Mouse (Mus musculus) ovary, postnatal 10 days (tissue): ENCODE data around the gene Dock7.

Source experiments
- DNase-seq: peaks from one replicate; pipeline ENCODE4 v3.0.0; 2022; ENCODE audit warnings: low spot score

Dock7 gene

DNA sequence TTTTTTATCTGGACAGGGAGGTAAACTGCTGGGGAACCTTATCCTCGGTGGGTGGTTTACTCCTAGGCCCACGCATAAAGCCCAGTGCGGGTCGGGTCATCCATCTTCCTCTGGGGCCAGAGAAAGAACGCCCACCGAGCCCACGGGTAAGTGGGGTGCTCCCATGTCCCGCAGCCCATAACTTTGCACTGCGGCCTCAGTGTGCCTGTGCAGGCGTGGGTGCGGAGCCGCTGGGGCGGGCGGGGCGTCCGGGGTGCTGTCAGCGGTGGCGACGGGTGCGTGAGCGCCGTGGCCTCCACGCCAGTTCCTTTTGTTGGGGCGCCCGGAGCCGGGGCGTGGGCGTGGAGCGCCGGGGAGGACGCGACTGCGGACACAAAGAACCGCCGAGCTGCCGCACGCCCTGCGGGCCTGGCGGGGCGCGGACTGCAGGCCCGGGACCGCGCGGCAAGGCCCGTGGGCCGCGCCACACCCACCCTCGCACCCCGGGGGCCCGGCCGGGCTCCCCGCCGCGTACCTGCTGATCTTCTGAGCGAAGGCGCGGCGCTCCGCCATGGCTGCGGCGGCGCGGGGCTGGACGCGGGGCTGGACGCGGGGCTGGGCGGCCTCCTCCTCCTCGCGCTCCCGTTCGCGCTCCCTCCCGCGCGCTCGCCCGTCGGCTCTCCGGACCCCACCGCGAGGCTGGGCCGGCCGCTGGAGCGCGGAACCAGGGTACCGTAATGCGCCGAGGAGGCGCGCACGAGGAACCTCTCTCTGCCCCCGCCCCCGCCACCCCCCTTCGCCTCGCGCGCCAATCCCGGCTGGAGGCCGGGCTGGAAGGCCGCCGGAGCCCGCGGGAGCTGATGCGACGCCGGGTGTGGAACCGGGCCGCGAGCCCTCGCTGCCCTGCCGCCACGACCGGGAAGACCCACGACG, at the start of gene Dock7:
Gene Dock7, minus strand, starts transcription at position 705 of the 912 bp plus-strand sequence.
- peak; percentile 83 for DNase-seq

DNA sequence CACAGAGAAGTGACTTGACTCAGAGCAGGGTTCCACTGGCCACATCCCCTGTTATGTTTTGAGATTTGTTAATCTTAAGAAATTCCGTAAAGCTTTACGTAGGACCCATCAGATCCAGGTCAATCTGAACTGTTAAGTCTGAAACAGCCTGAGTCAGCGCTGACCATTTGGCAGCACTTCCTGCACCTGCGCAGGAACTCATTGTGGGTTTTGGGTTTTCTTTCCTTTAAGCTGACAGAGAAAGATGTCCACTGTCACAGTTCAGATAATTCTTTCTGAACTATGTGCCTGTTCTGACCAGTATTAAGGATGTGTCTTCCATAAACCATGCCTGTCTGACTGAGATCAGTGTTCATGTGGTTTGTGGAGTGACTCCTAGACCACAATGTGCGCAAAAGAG, 48.2 kb upstream of the Dock7 start:
- DNase-seq, result no peak

DNA sequence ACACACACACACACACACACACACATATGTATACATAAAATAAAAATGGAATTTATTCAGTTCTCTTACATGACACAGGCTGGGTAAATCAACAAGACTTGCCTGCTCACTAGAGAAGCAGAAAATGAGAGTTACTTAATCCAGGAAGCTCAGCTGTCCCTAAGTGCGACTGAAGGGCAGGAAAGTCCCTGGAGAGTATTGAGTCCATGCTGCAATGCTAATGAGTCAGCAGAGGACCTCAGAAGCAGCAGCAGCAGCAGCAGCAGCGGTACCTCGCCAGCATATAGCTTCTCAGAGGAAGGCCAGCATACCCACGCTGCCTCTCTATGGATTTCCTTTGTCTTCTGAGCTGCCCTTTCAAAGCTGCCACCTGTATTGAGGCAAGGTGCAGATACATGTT, 42.8 kb upstream of the Dock7 start:
- DNase-seq, result no peak

DNA sequence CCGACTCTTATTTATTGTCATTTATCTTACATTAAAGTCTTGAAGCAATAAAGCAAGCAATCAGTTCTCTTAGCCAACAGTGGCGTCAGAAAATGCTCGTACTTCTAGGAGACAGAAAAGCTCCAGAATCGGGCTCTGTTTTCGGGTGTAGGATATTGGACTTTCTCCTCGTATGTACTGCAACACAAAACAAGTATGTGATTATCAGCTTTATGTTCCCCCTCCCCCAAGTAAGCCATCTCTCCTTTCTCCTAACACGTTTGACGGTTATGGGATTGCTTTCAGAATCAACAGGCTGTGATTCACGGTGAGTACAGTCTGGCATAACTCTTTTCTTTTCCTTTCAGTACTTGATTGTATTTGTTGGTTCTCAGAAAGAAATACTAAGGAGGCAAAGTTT, 42.3 kb upstream of the Dock7 start:
- no peak for DNase-seq

DNA sequence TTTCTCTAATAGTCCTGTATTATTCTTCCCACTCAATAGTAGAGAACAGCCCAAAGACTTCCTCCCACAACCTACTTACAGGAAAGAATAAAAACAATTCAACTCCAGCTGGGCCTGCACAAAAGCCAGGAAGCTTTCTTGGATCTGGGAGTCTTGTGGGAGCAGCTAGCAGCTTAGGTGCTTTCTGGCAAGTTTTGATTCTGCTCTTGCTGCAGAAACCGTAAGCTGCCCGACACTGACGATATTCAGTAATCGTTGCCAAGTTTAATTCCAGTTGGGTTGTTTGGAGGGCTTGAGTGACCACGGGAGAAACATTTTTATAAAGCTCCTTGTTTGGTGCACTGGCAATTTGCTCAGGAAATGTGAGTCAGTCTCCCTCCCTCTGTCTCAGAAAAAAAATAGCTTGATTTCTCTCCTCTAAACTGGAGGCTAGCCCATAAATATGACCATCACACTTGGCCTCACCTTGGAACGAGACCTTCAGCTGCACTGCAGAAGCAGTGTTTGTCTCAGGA, 40.8 kb upstream of the Dock7 start:
- DNase-seq, result no peak

DNA sequence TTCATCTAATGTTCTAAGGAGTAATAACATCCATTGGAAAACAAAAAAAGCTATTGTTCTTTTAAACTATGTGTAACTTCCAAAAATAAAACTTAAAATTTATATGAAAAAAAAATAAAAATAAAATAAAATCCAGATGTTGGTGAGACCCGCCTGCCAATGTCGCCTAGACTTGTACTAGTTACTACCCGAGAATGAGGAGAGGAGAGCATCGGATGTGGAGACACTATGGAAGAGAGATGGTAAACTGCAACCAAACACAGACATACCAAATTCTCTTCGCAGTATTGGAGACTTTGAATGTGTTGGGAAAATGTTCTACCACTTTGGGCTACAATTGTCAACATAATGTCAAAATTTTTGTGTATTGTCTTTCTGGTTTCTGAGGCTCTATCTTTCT, 40.2 kb upstream of the Dock7 start:
- no peak for DNase-seq

DNA sequence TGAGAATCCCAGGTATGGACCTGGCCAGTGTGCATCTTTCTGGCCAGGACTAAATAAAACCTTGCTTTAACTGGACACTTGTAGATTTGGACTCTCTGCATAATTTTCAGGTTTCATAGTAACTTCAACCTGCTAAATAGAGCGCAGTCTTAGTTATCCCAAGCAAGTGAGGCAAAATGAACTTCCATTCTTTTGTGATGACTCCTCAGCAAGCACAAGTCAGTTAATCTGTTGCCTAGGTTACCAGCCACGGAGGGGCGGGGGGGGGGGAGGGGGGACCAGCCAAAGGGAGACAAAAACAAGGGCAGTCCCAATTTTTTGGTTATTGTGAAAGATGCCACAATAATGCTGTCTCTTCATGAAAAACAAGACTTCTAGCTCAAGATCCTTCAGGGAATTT, 39.7 kb upstream of the Dock7 start:
- DNase-seq, result no peak

DNA sequence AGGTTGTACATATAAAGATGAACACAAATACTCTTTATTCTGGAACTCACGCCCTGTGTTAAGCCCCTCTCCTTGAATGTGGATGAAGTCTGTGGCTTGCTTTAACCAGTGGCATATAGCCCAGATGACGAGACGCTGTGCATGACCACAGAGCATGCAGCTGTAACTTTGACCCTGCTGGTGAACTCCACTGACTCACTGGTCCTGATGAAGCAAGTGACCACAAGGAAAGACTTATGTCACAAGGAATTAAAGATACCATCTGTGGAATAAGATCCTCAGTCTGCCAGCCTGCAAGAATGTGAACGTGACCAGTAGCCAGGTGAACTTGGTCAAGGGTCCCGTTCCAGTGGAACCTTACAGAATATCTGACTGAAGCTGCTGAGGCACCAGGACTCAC, 37.8 kb upstream of the Dock7 start:
- no peak for DNase-seq

DNA sequence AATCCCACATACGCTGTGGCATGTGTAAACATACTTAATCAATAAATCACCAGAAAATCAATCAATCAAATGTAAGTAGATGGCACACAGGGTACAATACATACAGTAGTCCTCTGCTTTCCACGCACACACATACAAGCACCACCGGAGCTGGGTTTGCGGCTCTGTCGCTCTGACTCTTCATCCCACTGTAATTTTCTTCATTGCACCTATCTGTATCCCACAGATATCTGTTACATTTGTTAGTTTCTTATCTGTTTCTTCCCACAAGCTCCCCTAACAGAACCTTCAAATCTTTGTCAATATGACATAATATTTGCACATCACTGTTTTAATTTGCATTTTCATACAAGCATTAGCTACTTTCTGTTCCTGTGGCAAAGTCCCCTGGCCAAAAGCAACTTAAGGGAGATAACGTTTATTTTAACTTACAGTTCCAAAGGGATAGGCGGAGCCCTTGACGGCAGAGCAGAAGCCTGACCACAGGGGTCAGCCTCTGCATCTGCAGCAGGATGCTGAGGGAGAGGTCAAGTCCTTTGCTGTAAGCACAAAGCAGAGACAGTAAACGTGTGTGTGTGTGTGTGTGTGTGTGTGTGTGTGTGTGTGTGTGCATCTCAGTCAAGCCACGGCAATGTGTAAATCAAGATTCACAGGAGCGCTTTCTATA, 36.1 kb upstream of the Dock7 start:
- no peak for DNase-seq

DNA sequence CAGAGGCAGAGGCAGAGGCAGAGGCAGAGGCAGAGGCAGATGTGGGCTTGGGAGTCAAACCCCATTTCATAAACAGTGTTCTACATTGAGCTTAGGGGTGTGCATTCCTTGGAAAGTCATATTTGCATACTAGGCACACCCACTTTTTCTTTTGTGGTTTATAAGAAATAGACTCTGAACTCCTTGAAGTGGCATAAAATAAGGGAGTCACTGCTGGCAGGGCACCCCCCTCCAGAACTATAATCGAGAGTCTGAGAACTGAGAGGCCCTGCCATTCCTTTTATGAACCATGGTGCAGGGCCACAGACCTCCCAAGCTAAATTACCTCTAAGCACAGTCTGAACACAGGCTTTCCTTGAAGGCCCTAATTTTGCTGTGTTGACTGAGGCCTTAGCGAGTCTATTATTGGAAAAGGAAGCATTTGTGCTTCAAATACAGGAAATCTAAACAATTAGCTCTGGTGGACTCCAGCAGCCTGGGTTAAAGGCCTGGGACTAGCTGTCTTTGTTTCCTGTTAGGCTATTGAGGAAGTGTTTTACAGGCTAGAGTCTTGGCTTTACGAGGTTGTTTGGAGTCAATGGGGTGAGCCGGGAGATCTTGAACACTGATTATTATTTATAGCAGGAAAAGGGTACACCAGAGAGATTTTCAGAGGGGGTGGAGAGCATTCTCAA, 31.3 kb upstream of the Dock7 start:
- no peak for DNase-seq

DNA sequence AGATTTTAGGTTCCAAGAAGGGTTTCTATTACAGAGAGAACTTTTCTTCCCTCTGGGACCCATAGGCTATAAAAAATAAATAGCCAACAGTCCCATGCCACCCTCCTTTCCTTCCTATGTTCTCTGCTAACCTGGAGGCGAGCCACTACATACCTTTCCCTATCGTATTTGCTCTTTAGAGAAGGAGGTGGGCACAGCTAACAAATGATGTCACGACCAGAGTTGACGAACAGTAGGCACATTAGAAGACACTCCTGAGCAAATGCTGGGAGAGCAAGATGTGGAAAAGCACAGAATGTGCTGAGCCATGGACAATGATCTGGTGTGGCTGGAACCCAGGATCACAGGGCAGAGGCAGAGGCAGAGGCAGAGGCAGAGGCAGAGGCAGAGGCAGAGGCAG, 30.7 kb upstream of the Dock7 start:
- DNase-seq, result no peak

DNA sequence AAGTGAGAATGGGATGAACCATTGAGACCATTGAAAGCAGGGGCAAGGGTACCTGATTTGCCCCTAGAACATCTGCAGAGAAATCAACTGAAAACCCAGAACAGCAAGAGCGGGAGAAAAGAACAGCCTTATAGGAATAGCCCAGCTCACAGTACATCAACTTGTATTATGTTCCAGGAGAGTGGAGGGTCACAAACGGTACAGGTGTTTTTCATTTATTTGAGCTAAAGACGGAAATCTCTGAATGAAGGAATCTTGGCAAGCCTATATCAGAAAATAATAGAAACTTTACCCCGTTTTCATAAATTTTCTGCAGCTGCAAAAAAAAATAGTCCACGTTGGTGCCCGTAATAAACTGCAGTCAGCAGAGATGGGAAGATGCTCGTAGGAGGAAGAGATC, 22.6 kb upstream of the Dock7 start:
- DNase-seq, result no peak

DNA sequence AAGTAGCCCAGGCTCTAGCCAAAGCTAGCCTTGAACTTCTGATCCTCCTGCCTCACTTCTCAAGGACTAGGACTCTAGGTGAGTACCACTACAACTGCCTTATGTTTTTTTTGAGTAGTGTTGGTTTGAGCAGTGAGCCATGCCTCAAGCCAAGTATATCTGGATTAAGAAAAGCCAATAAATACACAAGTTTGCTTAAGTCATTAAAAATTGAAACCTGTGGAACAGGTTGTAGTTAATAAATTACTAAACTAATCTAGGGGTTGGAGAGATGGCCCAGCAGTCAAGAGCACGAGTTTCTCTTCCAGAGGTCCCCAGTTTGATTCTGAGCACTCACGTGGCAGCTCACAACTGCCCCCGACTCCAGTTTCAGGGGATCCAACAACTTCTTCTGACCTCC, 20.9 kb upstream of the Dock7 start:
- no peak for DNase-seq

DNA sequence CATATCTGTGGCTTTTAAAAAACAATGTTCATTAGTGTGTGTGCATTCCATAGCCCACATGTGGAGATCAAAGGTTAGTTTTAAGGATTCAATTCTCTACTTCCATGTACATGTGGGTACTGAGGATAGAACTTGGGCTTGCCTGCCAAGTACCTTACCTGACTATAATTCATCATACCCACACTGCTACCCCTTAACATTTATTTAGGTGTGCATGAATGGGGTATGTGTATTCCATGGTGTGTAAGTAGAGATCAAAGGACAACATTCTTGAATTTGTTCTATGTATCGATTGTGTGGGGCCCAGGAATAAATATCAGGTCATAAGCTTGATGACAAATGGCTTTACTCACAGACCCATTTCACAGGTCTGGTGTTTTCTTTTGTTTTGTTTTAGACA, 20.5 kb upstream of the Dock7 start:
- DNase-seq, result no peak

DNA sequence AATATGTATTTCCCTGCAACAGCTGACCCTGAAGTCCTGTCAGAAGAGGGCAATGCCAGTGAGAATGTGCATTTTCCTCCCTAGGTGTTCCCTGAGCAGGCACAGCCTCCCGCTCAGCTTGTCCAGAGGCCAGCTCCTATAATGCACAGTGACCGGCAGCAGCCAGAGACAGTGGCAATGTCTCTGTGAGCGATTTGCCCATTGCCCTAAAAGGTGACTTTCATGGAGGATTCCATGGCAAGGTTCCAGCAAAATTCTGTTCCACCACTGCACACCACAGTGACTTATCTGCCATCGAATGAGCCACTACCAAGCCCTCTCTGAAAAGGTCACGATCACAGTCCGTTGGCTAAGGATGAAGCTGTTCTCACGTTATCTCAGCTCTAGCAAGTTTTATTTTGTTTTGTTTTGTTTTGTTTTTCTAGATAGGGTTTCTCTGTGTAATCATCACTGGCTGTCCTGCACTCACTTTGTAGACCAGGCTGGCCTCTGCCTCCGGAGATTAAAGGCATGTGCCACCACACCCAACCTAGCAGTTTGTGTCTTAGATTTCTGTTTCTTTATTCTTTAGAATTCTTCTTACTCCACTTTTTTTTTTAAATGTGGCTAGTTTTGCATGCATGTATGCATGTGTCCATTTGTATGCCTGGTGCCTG, 17.4 kb upstream of the Dock7 start:
- DNase-seq, result no peak

DNA sequence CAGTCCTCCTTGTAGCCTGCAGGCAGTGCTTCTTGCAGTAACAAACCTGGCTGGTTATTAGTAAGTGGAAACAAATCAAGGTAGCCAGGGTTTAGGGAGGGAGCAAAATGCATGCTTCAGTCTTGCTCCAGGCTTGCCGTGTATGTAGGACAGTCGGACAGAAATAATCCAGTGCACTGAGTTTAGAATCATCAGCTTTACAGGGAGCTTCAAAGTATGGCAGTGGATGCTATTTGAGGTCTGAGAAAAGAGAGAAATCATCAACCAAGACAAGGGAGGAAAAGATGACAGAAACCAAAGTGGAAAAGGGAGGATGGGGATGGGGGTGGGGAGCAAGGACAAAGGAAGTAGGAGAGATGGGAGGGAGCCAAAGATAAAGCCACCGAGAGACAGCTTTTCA, 13.8 kb upstream of the Dock7 start:
- DNase-seq, result no peak

DNA sequence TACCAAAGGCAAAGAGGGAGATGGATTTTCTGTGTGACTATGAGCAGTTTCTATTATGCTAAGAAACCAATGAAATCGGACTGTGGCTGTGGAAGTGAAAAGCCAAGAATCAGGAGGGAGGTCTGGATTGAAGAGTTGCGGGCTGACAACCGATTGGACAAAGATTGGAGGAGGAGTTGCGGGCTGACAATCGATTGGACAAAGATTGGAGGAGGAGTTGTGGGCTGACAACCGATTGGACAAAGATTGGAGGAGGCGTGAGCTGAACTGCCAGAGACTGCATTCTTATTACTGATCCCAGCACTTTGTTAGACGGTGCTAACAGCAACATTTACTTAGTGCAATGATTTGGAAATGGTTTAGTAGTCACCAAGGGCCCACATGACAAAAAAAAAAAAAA, 12.6 kb upstream of the Dock7 start:
- DNase-seq, result no peak

DNA sequence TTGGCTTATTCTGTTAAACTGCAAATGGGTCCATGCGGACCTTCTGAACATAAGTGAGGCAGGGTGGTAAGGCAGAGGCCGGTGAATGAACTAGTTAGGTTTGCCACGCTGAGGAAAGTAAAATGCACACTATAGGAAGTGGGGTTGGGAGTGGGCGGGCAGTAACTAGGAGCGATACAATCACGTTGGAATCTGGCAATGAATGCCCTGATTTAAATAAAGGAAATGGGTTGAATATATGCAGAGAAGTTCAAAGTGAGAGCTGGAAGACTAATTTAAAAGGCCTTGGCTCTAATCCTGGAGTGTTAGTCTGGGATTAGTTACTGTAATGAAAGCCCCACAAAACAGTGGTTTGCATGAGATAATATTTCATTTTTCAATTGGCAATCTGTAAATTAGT, 12.0 kb upstream of the Dock7 start:
- DNase-seq, result no peak

DNA sequence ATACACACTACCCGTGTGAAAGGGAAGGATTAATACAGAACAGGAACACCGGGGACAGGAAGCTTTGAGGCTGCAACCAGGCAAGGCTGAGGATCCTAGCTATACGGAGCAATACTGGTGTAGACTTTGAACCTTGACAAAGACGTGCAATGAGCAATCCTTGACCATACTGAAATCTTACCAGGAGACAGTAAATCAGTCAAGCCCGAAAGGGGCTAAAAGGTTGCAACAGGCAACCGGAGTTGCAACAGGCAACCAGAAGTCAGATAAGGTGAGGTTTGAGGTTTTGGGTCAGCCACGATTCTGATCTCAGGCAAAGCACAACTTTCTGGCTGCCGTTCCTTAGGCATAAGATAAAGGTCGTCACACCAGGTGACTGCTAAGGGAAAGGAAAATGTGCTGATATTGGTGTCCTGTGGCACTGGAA, 10.5 kb upstream of the Dock7 start:
- DNase-seq, result no peak

DNA sequence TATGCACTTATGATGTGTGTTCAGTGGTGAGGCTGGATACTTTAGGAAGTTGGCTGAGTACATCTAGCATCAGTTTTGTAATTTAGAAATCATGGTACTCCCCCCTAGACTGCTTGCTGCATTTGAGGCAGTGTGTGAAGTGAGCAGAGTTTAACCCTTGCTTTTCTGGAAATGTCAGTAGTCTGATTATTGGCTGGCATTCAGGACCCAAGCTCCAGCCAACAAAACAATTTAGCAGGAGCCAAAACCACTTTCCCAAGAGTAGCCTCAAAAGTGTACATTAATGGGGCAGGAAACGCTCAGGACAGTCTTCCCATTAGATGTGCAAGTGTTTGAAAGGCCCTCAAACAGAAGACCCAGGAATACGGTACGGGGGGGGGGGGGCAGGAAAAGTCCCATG, 2.8 kb upstream of the Dock7 start:
- no peak for DNase-seq

DNA sequence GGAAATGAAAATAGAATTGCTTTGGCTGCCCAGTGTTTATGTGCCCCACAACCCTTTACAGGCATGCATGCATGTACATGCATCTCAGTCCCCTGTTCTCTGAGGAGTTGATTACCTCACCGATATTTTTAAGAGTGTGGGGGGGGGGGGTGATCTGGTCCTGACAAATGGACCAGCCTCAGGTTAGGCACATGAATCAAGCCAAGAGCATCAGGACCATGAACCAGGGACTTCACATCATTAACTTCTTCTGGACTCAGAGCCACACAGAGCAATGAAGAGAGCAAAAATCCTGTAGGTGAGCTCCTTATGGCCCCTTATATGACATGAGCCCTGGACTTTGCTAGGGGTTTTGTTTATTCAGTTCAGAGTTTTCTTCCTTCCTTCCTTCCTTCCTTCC, 2.1 kb upstream of the Dock7 start:
- no peak for DNase-seq

DNA sequence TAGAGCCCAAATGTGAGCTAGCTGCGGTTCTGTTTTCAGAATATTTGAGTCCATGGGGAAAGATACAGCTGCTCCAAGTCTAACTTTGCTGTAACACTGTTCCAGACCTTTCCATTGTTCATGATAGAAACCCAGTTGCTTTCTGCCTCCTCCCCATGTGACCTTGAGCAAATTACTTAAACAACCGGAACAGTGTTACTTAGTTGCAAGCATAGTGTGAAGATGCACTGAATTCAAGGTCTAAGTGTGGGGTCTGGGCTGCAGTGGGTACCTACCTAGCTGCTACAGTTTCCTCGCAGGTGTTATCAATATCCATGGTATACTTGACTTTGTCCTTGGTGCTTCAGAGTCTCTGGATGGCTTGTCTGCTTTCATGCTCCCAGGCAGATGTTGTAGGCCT, 1.3 kb upstream of the Dock7 start:
- no peak for DNase-seq
